Mouse (Mus musculus) E14TG2a.4 (cell line): ENCODE measurements around the gene Garnl3.

ENCODE experiments used
- H3K27me3 ChIP-seq: 2 replicates; pipeline ENCODE4 v1.6.1; 2014; ENCODE audit warnings: low read length, control low read depth; ENCODE audit not compliant: insufficient read depth
- H3K36me3 ChIP-seq: 2 replicates; pipeline ENCODE4 v1.6.1; 2014; ENCODE audit warnings: low read length, control low read depth; ENCODE audit not compliant: insufficient read depth
- H3K4me1 ChIP-seq: replicated peaks from 2 replicates; pipeline ENCODE4 v1.6.1; 2014; ENCODE audit warnings: low read depth, low read length, control low read depth
- H3K4me3 ChIP-seq: replicated peaks from 2 replicates; pipeline ENCODE4 v1.5.1; 2014; ENCODE audit warnings: mild to moderate bottlenecking, low read length
- H3K9me3 ChIP-seq: 2 replicates; pipeline ENCODE4 v1.6.1; 2014; ENCODE audit warnings: low read length, control low read depth
- CTCF ChIP-seq: conservative IDR thresholded peaks from 2 replicates; pipeline ENCODE4 v1.5.1; 2014; ENCODE audit warnings: low read length
- NANOG ChIP-seq: IDR thresholded peaks from 2 replicates; pipeline ENCODE4 v1.6.1; 2014; ENCODE audit warnings: borderline replicate concordance, low read length, mixed read lengths
- POU5F1 ChIP-seq: IDR thresholded peaks from 2 replicates; pipeline ENCODE4 v1.6.1; 2014; ENCODE audit warnings: low read length, borderline replicate concordance

Garnl3 gene

DNA sequence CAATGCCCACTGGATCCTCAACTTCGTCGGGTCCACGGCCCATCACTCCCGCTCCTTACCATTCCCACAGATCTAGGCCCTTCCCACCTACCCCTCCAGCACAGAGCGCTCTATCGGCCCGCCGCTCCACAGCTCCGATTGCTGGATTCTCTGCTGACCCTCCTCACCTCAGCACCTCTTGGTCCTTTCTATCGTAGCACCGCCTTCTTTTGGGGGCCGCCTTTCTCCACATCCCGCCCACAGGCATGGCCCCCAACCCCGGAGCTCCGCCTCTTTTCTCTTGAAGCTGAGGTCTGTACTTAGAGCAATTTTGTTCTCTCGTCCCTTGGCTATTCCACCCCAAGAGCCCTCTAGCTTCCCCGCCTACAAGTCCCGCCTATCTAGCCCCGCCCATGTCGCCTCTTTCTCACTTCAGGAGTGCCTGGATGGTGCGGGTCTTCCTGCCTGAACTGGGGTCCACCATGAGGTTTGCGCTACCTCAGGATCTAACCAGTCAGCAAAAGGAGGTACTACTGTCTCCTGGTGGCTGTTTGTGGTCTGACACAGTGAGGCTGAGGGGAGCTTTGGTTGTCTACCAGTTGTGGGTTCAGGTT is at the start of gene Garnl3:
Garnl3 (minus strand) TSS at position 155 of the 593 bp plus-strand sequence.
- TF ChIP-seq CTCF (peak; percentile 51), POU5F1 (no peak), NANOG (no peak)
- H3K36me3 ChIP-seq = peaks cover 5% of the 10 kb centered on the region; the same call in 1 of the 2 replicates
- H3K27me3 ChIP-seq = peaks cover 18% of the 10 kb centered on the region
- H3K9me3 ChIP-seq = no peaks in the 10 kb centered on the region
- H3K4me1 ChIP-seq = peaks cover 32% of the 10 kb centered on the region
- H3K4me3 ChIP-seq = peak within 1 kb of the TSS; percentile 94

DNA sequence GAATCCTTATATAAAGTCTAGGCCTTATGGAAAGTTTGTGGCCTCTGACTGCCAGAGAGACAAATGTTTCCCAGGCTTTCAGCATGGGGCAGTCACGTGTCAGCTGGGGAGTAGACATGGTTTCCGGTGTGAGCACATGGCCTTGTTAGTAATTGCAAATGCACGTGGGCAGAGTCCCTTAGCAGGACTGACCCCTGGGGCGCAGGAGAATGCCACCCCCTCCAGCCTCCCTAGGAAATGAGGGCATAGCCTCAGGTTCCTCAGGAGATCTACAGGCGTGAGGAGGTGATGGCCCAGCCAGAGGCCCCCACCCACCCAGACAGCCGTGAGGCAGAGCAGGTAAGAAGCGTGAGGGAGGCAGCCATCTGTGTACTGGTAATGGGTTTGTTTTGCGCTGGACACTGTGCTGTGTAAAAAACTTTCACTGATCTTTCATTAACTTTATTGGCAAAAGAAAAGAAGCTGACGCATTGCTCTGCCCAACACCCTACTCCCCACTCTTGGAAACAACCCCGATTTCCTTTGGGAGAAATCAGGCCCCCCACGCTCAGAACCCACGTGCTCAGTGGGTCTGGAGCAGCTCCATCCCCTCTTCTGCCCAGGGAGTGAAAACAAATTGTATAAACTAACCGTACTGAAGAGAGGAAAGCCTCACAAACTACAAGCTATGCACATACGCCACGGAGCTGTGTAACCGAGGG is 48.6 kb upstream of the Garnl3 start:
- no peaks in the 10 kb centered on the region for H3K27me3 ChIP-seq
- H3K4me3 ChIP-seq = no peak overlapping the region
- no peak for TF ChIP-seq NANOG
- TF ChIP-seq CTCF = no peak
- no peak for TF ChIP-seq POU5F1
- no peaks in the 10 kb centered on the region for H3K9me3 ChIP-seq
- H3K4me1 ChIP-seq = peaks cover 23% of the 10 kb centered on the region
- no peaks in the 10 kb centered on the region for H3K36me3 ChIP-seq

DNA sequence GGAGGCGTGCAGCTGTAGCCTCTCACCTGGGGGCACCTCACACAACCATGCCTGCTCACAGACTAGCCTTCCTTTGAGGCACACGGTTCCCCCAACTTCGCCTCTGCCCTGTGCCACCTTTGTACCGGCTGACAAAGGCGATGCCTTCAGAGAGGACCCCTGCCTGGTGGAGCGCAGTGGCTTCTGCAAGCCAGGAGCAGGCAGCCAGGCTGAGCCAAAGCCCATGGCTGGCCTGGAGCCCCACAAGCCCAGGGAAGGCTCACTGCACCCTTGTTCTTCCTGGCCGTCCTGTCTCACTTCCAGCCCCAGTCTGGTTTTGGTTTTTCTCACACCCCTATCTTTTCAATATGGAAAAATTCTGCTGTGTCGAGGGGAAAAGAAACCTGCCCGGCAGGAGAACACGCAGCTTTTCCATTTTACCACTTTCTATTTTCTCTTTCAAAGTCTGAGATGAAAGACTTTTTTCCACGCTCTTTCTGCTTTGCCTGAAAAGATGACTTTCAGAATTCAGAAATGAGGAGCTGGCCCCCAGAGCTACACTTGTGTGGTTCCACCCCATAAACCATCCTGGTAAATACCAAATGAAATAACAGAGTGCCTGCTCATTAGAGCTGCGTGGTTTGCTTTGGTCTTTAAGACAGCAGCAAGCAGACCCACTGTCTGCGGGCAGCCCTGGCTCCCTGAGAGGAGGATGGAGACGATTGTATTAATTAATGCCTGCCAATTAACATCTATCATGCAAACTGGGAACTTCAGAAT is 47.9 kb upstream of the Garnl3 start:
- TF ChIP-seq CTCF (no peak), POU5F1 (no peak), NANOG (no peak)
- Histone ChIP-seq H3K36me3 (no peaks in the 10 kb centered on the region), H3K9me3 (no peaks in the 10 kb centered on the region), H3K4me1 (peaks cover 23% of the 10 kb centered on the region), H3K4me3 (0 out of 2 replicates have a peak overlapping the region, but pooled peaks have one; percentile 39), H3K27me3 (no peaks in the 10 kb centered on the region)

DNA sequence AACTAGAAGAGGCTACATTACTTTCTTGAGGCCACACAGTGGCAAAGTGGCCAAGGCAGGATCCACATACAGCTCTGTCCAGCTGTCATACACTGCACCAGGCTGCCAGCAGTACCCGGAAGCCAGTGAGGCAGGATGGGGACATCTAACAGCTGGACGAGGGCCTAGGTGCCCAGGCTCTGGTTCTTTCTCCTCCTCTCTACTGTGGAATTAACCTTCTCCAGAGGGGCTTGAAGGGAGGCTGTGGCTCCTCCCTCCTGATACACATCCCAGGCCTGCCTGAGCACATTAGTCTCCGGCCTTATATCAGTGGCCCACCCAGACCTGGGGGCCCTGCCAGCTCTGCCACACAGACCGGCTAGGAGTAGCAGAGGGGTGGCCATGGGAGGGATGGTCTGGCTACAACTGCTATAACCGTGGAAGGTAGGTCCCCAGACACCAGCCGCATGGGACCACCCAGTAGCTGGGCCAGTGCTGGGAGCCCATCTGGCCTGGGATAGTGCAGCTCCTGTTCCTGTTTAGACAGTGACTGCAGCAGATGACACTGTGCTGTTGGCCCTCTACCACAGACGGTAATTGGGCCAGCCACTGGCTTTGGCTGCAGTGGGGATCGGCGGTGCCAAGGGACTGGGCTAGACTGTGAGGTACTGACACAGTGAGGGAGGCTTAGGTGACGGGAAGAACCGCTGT is 46.9 kb upstream of the Garnl3 start:
- peak overlapping the region; percentile 39; the same call in 1 of the 2 replicates for H3K4me3 ChIP-seq
- TF ChIP-seq NANOG (no peak), CTCF (no peak), POU5F1 (no peak)
- no peaks in the 10 kb centered on the region for H3K9me3 ChIP-seq
- peaks cover 23% of the 10 kb centered on the region for H3K4me1 ChIP-seq
- H3K36me3 ChIP-seq = peaks cover 9% of the 10 kb centered on the region
- no peaks in the 10 kb centered on the region for H3K27me3 ChIP-seq

DNA sequence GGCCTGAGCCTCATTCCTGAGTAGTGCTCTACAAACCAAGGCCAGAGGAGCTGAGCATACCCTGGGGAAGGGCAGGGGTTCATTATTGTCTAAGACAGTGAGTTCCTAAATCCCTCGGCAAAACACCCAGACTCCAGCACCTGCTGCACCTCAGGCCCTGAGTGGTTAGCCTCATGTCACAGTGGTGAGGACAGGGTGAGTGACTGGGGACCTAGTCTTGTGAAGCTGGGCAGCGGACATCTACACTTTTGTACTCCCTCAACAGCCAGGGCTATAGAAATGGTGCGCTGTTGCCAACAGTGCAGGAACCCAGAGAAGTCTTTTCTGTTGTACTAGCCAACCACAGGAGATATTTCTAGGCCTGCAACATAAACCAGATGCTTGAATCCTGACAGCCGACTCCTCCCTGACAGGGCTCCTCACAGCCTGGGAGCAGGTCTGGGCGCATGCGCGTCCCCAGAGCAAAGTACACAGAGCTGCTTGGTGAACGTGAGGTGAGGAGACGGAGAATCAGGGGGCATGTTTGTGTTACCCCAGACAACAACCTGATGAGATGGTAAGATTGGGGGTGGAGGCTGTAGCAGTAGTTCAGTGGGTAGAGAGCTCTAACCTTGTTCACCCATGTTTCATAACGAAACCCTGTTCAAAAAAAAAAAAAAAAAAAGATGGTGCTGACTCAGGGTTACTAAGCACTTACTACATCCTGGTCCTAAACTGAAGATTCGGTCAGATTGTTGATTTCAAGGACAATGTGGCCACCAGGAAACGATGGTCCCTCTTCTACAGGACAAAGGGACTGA is 46.2 kb upstream of the Garnl3 start:
- H3K4me3 ChIP-seq = no peak overlapping the region
- TF ChIP-seq NANOG (no peak), POU5F1 (no peak), CTCF (no peak)
- no peaks in the 10 kb centered on the region for H3K9me3 ChIP-seq
- peaks cover 15% of the 10 kb centered on the region for H3K36me3 ChIP-seq
- H3K27me3 ChIP-seq = no peaks in the 10 kb centered on the region
- H3K4me1 ChIP-seq = peaks cover 23% of the 10 kb centered on the region

DNA sequence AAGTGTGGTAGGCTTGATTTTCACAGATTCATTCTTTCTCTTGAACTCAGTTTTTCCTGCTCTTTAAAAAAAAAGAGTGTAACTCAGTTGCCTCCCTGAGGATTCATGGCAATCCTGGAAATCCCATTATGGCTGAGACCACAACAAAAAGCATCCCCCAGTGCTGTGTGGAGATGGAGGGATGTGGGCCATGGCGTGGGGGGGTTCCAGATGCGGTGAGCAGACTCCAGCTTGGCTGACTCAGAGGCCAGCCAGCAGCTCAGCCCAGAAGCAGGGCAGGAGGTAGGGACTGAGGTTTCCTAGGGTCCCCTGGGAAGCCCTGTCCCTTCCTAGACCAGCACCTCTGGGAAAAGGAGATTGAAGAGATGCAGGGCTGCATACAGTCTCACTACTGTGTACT is 45.5 kb upstream of the Garnl3 start:
- no peak for TF ChIP-seq CTCF
- no peak for TF ChIP-seq POU5F1
- no peak for TF ChIP-seq NANOG
- peaks cover 23% of the 10 kb centered on the region for H3K4me1 ChIP-seq
- H3K36me3 ChIP-seq = peaks cover 22% of the 10 kb centered on the region
- no peak overlapping the region for H3K4me3 ChIP-seq
- H3K9me3 ChIP-seq = no peaks in the 10 kb centered on the region
- no peaks in the 10 kb centered on the region for H3K27me3 ChIP-seq

DNA sequence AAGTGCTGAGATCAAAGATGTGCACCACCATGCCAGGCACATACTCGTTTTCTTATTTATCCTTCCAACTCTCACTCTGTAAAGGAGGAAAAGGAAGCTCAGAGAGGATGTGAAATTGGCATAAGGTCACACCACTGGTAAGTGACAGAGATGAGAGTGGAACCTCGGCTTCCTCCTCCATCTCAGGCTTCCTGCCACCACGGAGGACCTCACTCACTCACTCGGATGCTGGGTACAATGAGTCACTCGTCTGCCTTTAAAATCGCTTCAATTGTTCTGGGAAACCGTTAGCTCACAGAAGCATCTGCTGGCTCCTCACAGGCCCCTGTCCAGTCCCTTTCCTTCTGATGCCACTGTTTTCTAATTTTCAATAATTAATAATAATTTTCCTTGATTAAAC is 45.1 kb upstream of the Garnl3 start:
- peaks cover 23% of the 10 kb centered on the region for H3K36me3 ChIP-seq
- no peak overlapping the region for H3K4me3 ChIP-seq
- peaks cover 23% of the 10 kb centered on the region for H3K4me1 ChIP-seq
- no peaks in the 10 kb centered on the region for H3K27me3 ChIP-seq
- H3K9me3 ChIP-seq = no peaks in the 10 kb centered on the region
- no peak for TF ChIP-seq CTCF
- TF ChIP-seq POU5F1 = no peak
- no peak for TF ChIP-seq NANOG
